Mouse (Mus musculus) liver, embryonic 13.5 days (tissue): ENCODE results near the gene Med12l. TPM values are rescaled to one million over a fixed set of nuclear protein-coding genes. Genes with fewer than 3 reads are reported as not detected.
A peak's percentile ranks its signal among the peaks of the same experiment; 100 is the strongest.

Experiments used
- ATAC-seq: fragments of 200-750 bp; cut with Nextera tagmentation; 2 replicates; pipeline ENCODE4 v1.8.0; 2017; ENCODE audit warnings: low read depth, mild to moderate bottlenecking, moderate number of reproducible peaks, moderate library complexity
- DNase-seq: peaks from one replicate; pipeline ENCODE4 v3.0.0; 2022
- H3K27ac ChIP-seq: fragments of 300-500 bp; sonication (generic); 2 replicates; pipeline ENCODE4 v1.5.1; 2015; ENCODE audit warnings: moderate library complexity, mild to moderate bottlenecking, inconsistent platforms
- H3K27me3 ChIP-seq: fragments of 300-500 bp; sonication (generic); 2 replicates; pipeline ENCODE4 v1.6.1; 2015; ENCODE audit warnings: mild to moderate bottlenecking, inconsistent platforms
- H3K36me3 ChIP-seq: fragments of 300-500 bp; sonication (generic); 2 replicates; pipeline ENCODE4 v1.6.1; 2015; ENCODE audit warnings: mild to moderate bottlenecking, inconsistent platforms
- H3K4me1 ChIP-seq: fragments of 300-500 bp; sonication (generic); replicated peaks from 2 replicates; pipeline ENCODE4 v1.6.1; 2015; ENCODE audit warnings: inconsistent platforms
- H3K4me2 ChIP-seq: fragments of 300-500 bp; sonication (generic); 2 replicates; pipeline ENCODE4 v1.6.1; 2015; ENCODE audit warnings: inconsistent platforms, mild to moderate bottlenecking, moderate library complexity
- H3K4me3 ChIP-seq: fragments of 300-500 bp; sonication (generic); replicated peaks from 2 replicates; pipeline ENCODE4 v1.5.1; 2015; ENCODE audit warnings: mild to moderate bottlenecking, inconsistent platforms
- H3K9ac ChIP-seq: fragments of 300-500 bp; sonication (generic); 2 replicates; pipeline ENCODE4 v1.6.1; 2015; ENCODE audit warnings: mild to moderate bottlenecking, inconsistent platforms
- H3K9me3 ChIP-seq: fragments of 300-500 bp; sonication (generic); replicated peaks from 2 replicates; pipeline ENCODE4 v1.6.1; 2016; ENCODE audit warnings: inconsistent platforms
- WGBS: fragments of 180-500 bp; shearing (Covaris S2); methylation state at CpG from one replicate; pipeline ENCODE4 v1.1.7; 2015; ENCODE audit not compliant: insufficient replicate concordance; 5-methylcytosine and 5-hydroxymethylcytosine counted together
- polyA plus RNA-seq: library from polyadenylated mRNA; unstranded; fragments of >200 nt; fragmentation: Nextera tagmentation; extraction: Ambion mirVana; gene quantifications from 2 replicates; pipeline ENCODE4 v1.2.1, GENCODE M21; 2015

Gene Med12l
- polyA plus RNA-seq, 1 experiment from 2014 or later = 0.69 TPM

GRCm38 (mm10) chr3:59024531-59025192 is 19.0 kb downstream of the Med12l start:
- no peak overlapping the region for H3K4me3 ChIP-seq
- no peaks in the 10 kb centered on the region for H3K27me3 ChIP-seq
- ATAC-seq = no peak
- no peak overlapping the region for H3K9ac ChIP-seq
- DNase-seq = no peak
- peak overlapping the region; percentile 14; the same call in 1 of the 2 replicates for H3K4me2 ChIP-seq
- H3K9me3 ChIP-seq = no peaks in the 10 kb centered on the region
- no peaks in the 10 kb centered on the region for H3K36me3 ChIP-seq
- H3K4me1 ChIP-seq = peaks cover 20% of the 10 kb centered on the region
- WGBS = 19% methylated on average over 14 of the region's 14 CpGs
- H3K27ac ChIP-seq = no peak overlapping the region

GRCm38 (mm10) chr3:59025193-59025535 is 19.5 kb downstream of the Med12l start:
- DNase-seq = no peak

DNA sequence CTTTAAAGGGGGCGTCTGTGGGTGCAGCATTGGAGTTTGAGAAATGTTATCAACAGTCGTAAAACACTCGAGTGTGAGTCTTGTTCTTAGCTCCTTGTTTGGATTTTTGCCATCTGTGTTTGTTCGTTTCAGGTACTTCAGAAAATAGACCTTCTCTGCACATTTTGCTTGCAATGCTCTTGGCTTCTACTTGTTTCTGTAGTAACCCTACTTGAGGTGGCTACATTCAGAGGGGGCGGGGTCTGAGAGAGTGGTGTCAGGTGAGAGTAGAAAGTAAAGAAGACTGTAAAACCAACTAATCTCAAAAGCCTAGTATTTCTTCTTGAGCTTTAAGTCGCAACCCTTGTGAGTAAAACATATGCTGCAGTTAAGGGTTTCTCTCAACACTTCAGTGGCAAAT is 23.1 kb downstream of the Med12l start:
- no peak overlapping the region for H3K9ac ChIP-seq
- DNase-seq = no peak
- no peaks in the 10 kb centered on the region for H3K27me3 ChIP-seq
- H3K4me2 ChIP-seq = no peak overlapping the region
- no peaks in the 10 kb centered on the region for H3K36me3 ChIP-seq
- H3K27ac ChIP-seq = no peak overlapping the region
- no peak overlapping the region for H3K4me3 ChIP-seq
- ATAC-seq = no peak
- 68% methylated on average over 6 of the region's 6 CpGs for WGBS
- peaks cover 20% of the 10 kb centered on the region for H3K4me1 ChIP-seq
- H3K9me3 ChIP-seq = no peaks in the 10 kb centered on the region

More at GRCm38 (mm10) chr3:59025193-59025535, 19.5 kb downstream of the Med12l start:
- H3K4me2 ChIP-seq = peak overlapping the region; percentile 14; the same call in 1 of the 2 replicates
- no peak overlapping the region for H3K4me3 ChIP-seq
- no peaks in the 10 kb centered on the region for H3K36me3 ChIP-seq
- H3K9ac ChIP-seq = no peak overlapping the region
- H3K27me3 ChIP-seq = no peaks in the 10 kb centered on the region
- H3K27ac ChIP-seq = no peak overlapping the region
- WGBS = 44% methylated on average over 4 of the region's 4 CpGs
- peaks cover 20% of the 10 kb centered on the region for H3K4me1 ChIP-seq
- ATAC-seq = no peak
- no peaks in the 10 kb centered on the region for H3K9me3 ChIP-seq

DNA sequence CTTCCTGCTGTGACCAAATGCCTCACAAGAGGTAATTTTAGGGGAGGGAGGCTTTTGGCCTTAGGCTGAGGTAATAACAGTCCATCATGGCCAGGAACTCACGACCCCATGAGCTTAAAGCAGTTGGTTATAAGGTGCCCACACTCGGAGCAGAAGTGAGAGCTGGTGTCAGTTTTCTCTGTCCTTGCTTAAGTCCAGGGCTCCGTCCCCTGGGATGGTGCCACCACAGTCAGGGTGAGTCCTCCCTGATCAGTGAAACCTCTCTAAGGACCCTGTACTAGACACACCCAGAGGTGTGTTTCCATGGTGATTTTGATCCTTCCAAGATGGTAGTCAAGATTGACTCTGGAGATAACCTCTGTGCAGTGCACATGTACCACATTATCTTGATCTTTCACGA is 25.4 kb downstream of the Med12l start:
- no peak for ATAC-seq
- H3K36me3 ChIP-seq = no peaks in the 10 kb centered on the region
- no peak overlapping the region for H3K27ac ChIP-seq
- H3K9ac ChIP-seq = no peak overlapping the region
- DNase-seq = no peak
- no peak overlapping the region for H3K4me3 ChIP-seq
- peaks cover 8% of the 10 kb centered on the region; the same call in 1 of the 2 replicates for H3K4me1 ChIP-seq
- H3K4me2 ChIP-seq = no peak overlapping the region
- 49% methylated on average over 4 of the region's 4 CpGs for WGBS
- no peaks in the 10 kb centered on the region for H3K9me3 ChIP-seq
- H3K27me3 ChIP-seq = no peaks in the 10 kb centered on the region

DNA sequence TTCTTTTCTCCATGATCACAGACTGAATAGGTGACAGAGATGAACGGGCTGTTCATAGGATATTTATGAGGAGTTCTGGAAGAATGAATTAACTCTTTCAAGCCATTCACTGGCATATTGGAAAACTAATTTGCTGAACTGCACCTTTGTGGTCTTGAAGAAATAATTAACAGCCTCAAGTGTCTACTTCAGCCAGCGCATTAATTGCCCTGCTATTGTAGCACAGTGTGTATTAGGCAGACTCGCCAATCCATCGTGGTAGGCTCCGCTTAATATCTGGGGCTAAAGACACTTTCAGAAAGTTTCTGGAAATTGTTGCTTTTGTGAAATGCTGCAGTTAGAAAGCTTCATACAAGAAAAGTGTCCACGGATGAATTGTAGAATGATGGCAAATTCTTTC is 35.9 kb downstream of the Med12l start:
- no peak for ATAC-seq
- no peaks in the 10 kb centered on the region for H3K4me1 ChIP-seq

GRCm38 (mm10) chr3:59054834-59055535 is 49.4 kb downstream of the Med12l start:
- H3K27ac ChIP-seq = peak overlapping the region; percentile 48; the same call in 1 of the 2 replicates
- H3K36me3 ChIP-seq = no peaks in the 10 kb centered on the region
- peaks cover 51% of the 10 kb centered on the region for H3K4me1 ChIP-seq
- H3K9me3 ChIP-seq = no peaks in the 10 kb centered on the region
- no peaks in the 10 kb centered on the region for H3K27me3 ChIP-seq
- peak overlapping the region; percentile 15; the same call in 1 of the 2 replicates for H3K9ac ChIP-seq
- 16% methylated on average over 17 of the region's 17 CpGs for WGBS
- H3K4me2 ChIP-seq = peak overlapping the region; percentile 45
- ATAC-seq (no peak), DNase-seq (no peak)
- H3K4me3 ChIP-seq = peak overlapping the region; percentile 6; the same call in 1 of the 2 replicates

More for the DNA sequence above, 35.9 kb downstream of the Med12l start:
- 71% methylated on average over 6 of the region's 6 CpGs for WGBS
- no peak overlapping the region for H3K27ac ChIP-seq
- H3K9ac ChIP-seq = no peak overlapping the region
- H3K4me2 ChIP-seq = no peak overlapping the region
- no peaks in the 10 kb centered on the region for H3K9me3 ChIP-seq
- no peak for DNase-seq
- H3K27me3 ChIP-seq = no peaks in the 10 kb centered on the region
- no peak overlapping the region for H3K4me3 ChIP-seq
- no peaks in the 10 kb centered on the region for H3K36me3 ChIP-seq

DNA sequence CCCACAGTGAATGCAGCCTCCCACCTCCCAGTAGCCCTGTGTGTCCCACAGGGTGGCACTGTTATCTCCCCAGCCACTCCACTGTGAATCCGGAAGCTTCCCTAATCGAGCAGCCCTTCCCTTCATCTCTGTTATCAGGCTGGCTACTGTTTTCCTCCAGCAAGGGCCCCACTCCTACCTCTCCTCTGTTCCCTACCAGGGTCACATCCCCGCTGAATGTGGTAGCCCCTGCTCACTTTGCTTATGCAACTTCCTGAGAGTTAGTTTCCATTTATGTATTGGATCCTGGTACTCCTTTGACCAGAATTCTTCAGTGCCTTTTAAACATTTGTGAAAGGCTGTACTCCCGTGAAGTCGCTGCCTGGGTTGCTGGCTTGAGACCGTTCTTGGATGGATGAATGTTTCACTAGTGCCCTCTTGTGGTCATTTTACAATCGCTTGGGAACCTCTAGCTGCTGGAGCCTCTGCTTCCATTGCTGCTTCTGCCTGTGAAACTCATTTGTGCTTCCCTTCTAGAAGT is 53.5 kb downstream of the Med12l start:
- WGBS = 0% methylated on average over 7 of the region's 7 CpGs
- Histone ChIP-seq H3K4me2 (peak overlapping the region; percentile 58), H3K27me3 (no peaks in the 10 kb centered on the region), H3K4me3 (peak overlapping the region; percentile 40), H3K27ac (peak overlapping the region; percentile 66), H3K9me3 (no peaks in the 10 kb centered on the region), H3K9ac (peak overlapping the region; percentile 45; the same call in 1 of the 2 replicates), H3K36me3 (no peaks in the 10 kb centered on the region), H3K4me1 (peaks cover 85% of the 10 kb centered on the region)
- ATAC-seq (peak; percentile 93), DNase-seq (peak; percentile 70)

GRCm38 (mm10) chr3:59060131-59060530 is 54.5 kb downstream of the Med12l start:
- 58% methylated on average over 7 of the region's 7 CpGs for whole genome bisulfite sequencing
- Histone ChIP-seq H3K9me3 (no peaks in the 10 kb centered on the region), H3K4me3 (no peak overlapping the region), H3K36me3 (no peaks in the 10 kb centered on the region), H3K27ac (no peak overlapping the region), H3K27me3 (no peaks in the 10 kb centered on the region), H3K9ac (no peak overlapping the region), H3K4me2 (no peak overlapping the region), H3K4me1 (peaks cover 81% of the 10 kb centered on the region)
- no peak for DNase-seq
- no peak for ATAC-seq

DNA sequence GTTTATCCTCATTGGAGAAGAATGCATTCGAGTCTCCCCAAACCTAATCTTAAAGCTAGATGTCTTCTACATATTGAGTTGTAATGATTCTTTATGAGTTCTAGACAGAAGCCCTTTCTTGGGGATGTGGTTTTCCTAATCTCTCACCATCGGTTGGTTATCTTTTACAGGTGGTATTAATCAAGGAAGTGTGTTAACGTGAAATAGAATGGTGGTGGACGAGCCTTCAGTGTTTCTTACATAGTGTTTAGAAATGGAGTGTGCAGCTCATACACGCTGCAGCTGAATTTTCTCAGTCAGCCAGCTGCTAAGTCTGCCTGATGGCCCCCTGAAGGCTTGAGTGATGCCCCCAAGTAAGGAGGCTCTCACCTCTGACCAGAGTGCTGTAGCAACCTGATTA is 56.5 kb downstream of the Med12l start:
- no peaks in the 10 kb centered on the region for H3K27me3 ChIP-seq
- H3K36me3 ChIP-seq = no peaks in the 10 kb centered on the region
- no peak for DNase-seq
- no peak overlapping the region for H3K27ac ChIP-seq
- ATAC-seq = no peak
- H3K9ac ChIP-seq = no peak overlapping the region
- no peak overlapping the region for H3K4me3 ChIP-seq
- H3K9me3 ChIP-seq = no peaks in the 10 kb centered on the region
- peaks cover 63% of the 10 kb centered on the region for H3K4me1 ChIP-seq
- H3K4me2 ChIP-seq = no peak overlapping the region
- WGBS = 36% methylated on average over 5 of the region's 5 CpGs

- no peaks in the 10 kb centered on the region for H3K36me3 ChIP-seq
- H3K27ac ChIP-seq = no peak overlapping the region
- 16% methylated on average over 4 of the region's 4 CpGs for WGBS
- no peak overlapping the region for H3K4me3 ChIP-seq
- H3K9ac ChIP-seq = no peak overlapping the region
- ATAC-seq (peak; percentile 71), DNase-seq (no peak)
- peaks cover 53% of the 10 kb centered on the region for H3K4me1 ChIP-seq
- no peaks in the 10 kb centered on the region for H3K9me3 ChIP-seq
- H3K4me2 ChIP-seq = no peak overlapping the region
- H3K27me3 ChIP-seq = no peaks in the 10 kb centered on the region
Measured at GRCm38 (mm10) chr3:59063431-59063830, 57.8 kb downstream of the Med12l start.

GRCm38 (mm10) chr3:59065937-59066336 is 60.3 kb downstream of the Med12l start:
- H3K27me3 ChIP-seq = no peaks in the 10 kb centered on the region
- no peak overlapping the region for H3K4me2 ChIP-seq
- no peaks in the 10 kb centered on the region for H3K36me3 ChIP-seq
- H3K4me3 ChIP-seq = no peak overlapping the region
- H3K9me3 ChIP-seq = no peaks in the 10 kb centered on the region
- H3K27ac ChIP-seq = no peak overlapping the region
- no peak overlapping the region for H3K9ac ChIP-seq
- no peak for ATAC-seq
- peaks cover 29% of the 10 kb centered on the region for H3K4me1 ChIP-seq
- no peak for DNase-seq
- 76% methylated on average over 3 of the region's 3 CpGs for WGBS
